Mouse (Mus musculus): ENCODE results near the gene Hap1.
"Not testable (repeated sequence)": the region's sequence is repeated elsewhere in the genome, so short reads cannot be mapped to it uniquely, and the experiment has no call there.

Hap1 gene

DNA sequence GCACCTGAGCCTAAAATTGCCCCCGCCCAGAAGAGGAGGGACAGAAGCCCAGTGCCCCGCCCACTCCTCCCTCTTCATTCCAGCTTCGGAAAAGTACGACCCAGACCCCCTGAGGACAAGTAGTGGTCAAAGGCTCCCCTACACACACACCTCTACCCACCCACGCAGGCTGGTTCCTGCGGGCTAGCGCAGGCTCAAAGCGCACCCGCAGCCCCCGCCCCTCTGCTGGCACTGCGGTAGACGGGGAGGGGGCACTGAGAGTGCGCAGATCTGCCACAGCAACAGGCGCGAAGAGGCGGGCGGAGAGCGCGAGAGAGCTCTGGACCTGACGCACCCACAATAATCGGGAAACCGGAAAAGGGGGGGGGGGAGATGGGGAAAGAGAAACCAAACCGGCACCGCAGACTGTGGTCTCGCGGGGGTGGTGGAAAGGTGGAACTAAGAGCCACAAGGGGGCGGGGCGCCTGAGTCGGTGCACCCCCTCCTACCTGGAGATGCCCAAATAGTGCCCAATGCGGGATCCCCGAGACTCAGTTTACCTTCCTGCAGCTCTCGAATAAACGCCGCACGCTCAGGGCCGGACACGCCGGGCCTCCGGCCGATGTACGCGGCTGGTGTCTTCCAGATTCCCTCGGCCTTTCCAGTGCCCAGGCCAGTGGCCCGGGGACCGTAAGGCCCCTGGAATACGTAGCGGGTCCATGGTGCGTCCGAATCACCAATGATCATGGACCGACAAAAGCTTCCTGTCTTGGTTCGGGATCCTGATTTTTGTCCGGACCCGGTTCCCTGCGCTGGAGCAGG lies 577 bp downstream of the Hap1 start:
- no peak for DNase-seq (ENCODE audit: low read depth, low spot score)

DNA sequence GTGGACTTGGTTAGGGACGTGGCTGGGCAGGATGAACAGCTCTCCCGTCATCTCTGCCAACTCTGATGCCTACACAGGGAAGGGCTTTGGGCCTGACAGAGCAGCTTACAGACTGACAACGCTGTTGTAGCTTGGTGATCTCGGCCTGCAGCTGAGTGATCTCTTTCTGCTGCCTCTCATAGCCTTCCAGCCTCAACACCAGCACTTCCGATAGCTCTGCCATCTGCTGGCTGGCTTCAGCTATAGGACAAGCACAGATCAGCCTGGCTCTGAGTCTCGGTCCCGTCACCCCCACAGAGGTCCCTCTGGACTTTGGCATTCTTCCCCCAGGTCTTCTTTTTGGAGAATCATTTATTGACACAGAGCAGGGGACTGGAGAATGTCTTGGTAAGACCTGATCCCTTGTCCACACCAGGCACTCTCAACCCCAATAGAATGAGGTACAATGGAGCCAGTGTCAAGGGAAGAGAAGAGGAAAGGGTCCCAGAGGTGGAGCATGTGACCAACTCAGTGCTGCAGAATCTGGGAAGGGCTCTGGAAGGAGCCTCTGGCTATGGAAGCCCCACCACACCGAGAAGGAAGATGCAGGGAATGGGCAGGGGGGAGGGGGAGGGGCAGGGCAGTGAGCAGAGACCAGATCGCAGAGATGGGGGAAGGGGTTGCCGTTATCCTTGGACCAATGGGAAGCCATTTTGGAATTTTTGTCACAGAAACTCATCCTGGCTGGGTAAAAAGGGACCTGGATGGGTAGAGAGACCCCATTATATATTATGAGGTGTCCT lies 3.7 kb downstream of the Hap1 start:
- DNase-seq (ENCODE audit: low read depth, low spot score) = no peak

DNA sequence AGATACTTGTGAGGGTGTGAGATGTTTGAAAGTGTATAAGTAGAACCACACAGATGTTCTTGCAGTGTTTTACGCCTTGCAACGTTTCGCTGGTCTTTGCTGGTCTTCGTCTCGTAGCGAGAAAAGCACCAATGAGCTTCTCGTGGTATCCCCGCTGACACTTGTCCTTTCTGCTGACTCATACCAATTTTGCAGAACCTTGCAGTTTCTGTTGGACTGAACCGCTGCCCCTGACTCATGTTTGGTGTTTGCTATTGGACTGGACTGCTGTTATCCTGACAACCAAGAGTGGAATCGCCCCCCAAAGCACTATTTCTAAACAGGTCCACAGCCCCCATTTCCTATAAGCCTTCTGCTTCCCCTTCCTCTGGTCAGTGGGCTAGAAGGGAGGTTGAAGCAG lies 11.7 kb downstream of the Hap1 start:
- DNase-seq (ENCODE audit: low read depth, low spot score) = no peak

DNA sequence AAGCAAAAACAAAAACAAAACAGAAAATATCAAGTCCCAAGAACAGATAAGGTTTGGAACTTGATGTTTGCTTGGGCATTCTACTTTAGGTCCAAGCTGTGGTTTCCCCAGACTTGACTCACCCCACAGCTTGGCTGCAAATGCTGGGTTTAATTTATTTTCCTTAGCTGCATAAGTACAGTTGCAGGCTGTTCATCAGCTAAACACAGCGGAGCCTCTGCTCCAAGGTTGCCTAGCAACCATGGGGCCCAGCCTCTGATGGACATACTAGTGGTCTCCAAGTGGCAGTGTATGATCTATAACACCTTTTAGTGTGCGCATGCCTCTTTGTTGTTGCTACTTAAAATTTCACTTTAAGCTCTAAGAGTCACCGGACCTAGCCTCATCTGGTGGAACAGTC lies 20.2 kb downstream of the Hap1 start:
- no peak for DNase-seq (ENCODE audit: low read depth, low spot score)

DNA sequence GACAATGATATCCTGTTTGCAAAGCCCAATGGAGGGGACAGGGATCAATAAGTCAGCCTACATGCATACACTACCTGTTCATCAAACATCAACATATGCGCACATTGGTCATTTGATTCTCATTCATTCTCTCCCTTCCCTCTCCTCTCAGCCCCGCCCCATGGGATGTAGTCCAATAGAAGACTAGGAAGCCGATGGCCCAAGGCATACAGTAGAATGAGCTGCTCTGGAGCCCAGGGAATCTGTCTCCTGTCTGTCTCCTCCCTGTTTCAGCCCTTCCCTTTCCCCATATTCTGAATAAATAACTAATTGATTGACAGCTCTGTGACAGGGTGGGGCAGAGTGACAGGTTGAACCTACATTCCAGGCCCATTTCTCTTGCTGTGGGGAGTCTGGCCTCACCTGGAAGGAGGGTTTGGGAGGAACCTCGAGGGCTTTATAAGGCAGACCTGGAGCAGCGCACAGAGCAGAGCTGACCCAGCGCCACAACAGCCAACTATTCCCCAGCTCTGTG lies 21.9 kb downstream of the Hap1 start, which contains the start of gene Gast:
Gene Gast, plus strand, starts transcription at position 464 of the 514 bp plus-strand sequence.
- no peak for DNase-seq (ENCODE audit: low read depth, low spot score)

DNA sequence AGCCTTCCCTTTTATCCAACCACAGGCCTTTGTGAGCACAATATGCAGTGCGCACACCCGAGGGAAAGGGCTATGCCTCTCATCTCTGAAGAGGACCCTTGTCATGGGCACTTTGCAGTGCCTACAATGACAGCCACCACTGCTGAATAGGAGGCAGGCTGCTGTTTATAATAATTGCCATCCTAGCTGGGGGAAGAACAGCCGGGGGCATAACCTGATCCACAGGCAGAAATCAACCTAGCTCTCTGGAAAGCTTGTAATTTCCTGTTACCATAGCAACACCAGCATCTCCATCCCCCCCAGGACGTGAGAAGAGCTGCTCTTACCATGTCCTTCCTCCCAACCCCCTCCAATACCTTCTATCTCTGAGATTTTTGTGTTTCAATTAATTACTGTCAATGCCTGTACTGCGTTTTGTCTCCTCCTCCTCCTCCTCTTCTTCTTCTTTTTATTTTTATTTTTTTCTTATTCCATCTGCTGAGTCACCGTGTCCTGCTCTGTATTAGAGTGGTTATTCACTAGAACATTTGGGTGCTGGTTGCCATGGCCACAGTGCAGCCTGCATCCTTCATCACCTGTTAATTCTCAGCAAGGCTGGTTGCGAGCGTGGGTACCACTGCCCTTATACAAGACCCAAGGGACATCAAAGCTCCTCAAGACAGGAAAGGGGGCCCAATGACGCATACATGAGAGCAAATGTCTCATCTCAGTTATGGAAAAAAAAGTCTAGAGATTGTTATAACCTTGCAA lies 23.0 kb downstream of the Hap1 start:
- DNase-seq (ENCODE audit: low read depth, low spot score) = no peak

DNA sequence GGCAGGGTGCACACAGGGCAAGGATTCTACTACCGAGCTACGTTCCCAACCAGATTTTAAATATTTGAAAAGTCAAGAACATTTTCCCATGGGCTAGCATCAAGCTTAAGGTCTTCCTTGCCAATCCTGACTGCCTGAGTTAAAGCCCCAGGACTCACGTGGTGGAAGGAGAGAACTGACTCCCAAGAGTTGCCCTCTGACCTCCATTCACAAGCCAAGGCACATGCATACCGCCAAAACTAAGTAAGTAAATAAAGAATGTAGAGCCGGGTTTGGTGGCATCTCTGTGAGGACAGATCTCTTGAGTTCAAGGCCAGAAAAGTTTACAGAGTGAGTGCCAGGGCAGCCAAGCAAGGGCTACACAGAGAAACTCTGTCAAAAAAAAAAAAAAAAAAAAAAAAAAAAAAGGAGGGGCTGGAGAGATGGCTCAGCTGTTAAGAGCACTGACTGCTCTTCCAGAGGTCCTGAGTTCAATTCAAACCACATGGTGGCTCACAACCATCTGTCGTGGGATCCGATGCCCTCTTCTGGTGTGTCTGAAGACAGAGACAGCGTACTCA lies 25.0 kb downstream of the Hap1 start:
- not testable (repeated sequence) for DNase-seq (ENCODE audit: low read depth, low spot score)

DNA sequence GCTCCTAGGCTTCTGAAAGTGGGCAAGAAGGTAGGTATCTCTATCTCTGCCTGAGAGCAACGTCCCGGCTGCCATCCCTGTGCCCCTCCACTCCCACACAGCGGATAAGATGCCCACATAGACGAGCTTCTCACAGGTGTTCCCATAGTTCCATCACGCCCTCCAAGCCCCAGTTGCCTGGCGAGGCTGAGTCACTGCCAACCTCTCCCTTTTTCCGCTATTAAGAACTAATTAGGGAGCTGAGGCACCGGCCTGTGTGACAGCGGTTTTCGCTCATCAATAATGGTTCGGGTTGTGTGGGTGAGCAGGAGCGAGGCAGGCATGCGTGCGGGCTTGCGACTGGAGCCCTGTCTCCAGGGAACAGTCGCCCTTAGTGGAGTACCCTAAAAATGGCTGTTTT lies 25.7 kb downstream of the Hap1 start:
- DNase-seq (ENCODE audit: low read depth, low spot score) = no peak

DNA sequence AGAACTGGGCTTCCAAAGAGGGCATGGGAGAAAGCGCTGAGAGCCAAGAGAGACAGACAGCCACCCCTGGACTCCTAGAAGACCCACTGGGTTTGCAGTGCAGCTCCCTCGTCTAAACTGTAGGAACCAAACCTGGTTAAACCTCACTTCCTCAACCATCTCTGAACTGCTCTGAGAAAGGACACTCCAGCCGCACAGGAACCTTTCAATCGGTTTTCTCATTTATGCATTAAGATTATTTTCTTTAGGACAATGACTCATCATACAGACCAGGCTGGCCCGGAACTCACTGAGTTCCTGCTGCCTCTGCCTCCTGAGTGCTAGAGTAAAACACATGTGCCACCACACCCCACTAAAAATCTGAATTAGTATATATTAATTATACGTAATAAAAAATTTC lies 28.2 kb downstream of the Hap1 start:
- no peak for DNase-seq (ENCODE audit: low read depth, low spot score)

DNA sequence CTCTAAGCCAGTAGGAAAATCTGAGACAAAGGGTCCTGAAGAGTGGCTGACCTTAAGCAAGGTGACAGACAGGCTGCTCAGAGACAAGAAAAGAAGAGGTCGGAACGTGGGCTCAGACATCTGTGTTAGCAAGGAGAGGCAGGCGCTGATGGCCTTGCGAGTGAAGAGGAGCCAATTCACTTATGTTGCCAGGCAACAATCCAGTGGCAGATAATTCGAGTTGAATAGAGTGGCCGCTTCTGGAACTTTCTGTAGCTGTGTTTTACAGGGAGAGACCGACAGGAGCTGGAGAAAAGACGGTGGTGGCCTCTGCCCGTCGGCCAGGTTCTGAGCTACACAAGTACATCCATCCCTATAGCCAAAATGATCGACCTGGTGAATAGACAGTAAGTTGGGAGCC lies 28.6 kb downstream of the Hap1 start:
- no peak for DNase-seq (ENCODE audit: low read depth, low spot score)

DNA sequence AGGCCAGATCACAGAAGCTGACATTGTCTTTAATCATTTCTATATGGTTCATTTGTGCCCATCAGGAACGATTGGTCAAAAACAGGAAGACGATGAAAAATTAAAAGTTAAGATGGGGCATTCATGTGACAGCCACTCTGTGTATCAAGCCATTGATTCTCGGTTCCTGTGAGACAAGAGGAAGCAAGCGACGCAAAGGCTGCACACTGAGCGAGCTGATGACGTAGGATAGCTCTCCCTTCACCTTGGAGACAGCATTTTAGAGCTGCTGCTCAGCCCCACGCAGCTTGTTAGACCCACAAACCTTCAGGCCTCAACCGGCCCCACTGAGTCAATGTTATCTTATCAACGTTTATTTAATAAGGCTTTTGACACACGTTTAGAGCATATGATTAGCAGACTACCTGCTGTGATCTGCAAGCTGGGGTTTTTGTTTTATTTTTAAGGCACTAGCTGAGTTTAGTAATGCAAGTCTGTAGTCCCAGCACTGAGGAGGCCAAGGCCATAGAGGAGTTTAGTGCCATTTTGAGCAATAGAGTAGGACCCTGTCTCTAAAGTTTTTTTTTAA lies 30.8 kb downstream of the Hap1 start:
- no peak for DNase-seq (ENCODE audit: low read depth, low spot score)

DNA sequence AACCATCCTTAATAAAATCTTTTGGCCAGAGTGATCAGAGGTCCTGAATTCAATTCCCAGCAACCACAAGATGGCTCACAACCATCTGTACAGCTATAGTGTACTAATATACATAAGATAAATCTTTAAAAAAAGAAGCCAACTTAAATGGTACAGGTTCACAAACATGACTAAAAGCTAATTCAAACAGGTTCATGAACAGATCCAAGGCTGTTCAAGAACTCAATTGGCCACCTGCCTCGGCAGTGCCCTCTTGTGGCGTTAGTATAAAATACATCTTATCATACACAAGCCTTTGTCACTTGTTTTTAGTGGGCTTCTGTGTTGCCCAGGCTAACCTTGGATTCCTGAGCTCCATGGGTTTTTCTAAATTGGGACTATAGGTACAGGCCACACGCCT lies 32.4 kb downstream of the Hap1 start:
- peak; percentile 63 for DNase-seq (ENCODE audit: low read depth, low spot score)

DNA sequence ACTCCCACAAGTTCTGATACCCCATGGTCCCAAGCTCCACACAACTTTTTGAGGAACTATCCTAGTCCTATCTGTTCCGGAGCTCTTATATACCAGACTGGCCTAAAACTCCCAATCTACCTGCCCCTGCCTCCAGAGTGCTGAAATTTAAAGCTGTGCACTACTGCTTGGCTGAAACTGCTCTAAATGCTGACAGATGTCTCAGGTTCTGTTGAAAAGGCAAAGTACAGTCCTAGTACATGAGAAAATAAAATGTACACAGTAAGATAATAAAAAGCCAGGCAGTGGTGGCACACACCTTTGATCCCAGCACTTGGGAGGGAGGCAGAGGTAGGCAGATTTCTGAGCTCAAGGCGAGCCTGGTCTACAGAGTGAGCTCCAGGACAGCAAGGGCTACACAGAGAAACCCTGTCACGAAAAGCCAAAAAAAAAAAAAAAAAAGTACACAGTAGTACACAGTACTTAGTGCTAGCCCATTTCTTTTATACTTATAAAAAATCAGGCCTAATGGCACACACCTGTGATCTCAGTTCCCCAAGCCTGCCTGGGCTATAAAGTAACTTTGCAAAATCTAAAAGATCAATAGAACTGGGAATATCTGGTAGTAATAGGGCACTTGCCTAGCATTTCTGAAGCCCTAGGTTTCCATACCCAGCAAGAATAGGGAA lies 33.2 kb downstream of the Hap1 start:
- no peak for DNase-seq (ENCODE audit: low read depth, low spot score)

DNA sequence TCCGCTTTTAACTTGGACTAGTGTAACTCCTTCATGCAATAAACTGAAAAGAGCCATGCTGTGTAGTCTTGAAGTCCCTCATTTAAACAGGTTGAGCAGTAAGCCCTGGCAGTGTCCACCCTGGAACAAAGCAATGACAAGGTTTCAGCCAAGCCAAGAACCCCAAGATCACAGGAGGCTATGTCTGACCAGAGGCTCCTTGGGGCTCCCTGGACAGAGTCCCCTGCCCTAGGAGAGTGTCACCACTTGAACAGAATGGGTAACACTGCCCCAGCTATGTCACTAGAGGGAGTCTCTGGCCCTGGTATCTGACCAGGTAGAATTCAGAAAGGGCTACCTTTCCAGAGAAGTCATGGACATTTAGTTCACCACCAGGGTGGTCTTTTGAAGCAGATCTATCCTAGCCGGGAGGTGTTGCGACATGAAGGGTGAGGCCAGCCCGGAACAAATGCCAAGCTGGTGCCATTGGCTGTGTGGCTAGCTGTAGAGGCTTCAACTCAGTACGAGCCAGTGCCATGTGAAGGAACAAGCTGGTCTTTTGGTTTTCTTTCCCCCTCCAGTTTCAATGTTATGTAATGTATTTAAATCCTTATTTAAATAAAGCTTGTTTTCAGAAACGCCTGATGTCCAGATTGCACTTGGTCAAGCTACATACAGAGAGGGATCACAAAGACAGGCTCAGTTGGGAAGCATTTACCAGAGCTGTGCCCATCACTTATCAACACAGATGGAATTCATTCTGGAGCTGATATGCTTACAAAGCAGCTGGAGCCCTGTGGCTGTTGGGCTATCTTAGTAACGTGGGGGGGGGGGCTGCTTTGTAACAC lies 34.2 kb downstream of the Hap1 start:
- not testable (repeated sequence) for DNase-seq (ENCODE audit: low read depth, low spot score)

DNA sequence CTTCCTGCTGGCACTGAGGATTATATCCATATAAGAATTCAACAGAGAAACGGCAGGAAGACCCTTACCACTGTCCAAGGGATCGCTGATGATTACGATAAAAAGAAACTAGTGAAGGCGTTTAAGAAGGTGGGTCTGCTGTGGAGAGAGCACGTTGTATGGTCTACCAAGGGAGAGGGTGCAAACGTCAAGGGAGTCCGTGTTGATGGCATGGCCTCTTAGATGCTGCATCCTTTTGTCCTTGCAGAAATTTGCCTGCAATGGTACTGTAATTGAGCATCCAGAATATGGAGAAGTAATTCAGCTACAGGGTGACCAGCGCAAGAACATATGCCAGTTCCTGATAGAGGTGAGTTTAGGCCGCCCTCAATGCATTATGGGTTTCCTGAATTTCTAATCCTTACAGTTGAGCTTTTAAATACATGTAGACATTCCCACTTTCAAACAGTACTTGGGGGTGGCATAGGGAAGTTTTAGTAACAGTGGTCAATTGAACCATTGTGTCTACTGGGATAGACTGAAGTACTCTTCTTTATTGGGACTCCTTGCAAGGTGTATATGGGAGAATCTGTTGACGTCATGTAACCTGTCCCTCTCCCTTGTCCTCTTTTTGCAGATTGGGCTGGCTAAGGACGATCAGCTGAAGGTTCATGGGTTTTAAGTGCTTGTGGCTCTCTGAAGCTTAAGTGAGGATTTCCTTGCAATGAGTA lies 35.1 kb downstream of the Hap1 start:
- DNase-seq (ENCODE audit: low read depth, low spot score) = not testable (repeated sequence)

DNA sequence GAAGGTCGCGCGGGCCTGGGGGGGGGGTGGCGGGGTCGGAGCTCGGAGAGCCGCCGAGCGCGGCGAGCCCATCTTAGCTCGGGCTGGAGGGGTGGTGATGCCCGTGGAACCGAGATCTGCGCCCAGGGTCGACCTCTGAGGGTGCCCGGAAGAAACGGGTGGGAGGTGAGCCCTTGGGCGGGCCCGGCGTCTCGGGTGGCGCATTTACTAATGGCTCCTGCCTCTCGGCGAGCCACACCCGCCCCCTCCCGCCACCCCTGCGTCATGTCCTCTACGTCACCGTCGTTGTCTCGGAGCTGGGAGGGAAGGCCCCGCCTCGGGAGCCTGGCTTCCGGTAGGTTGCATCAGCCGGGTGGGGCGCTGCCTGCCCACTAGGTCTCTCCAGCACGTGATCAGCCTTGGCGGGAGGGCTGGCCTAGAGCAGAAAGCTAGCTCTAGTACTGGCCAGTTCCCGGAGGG lies 35.7 kb downstream of the Hap1 start:
- peak; percentile 95 for DNase-seq (ENCODE audit: low read depth, low spot score)

DNA sequence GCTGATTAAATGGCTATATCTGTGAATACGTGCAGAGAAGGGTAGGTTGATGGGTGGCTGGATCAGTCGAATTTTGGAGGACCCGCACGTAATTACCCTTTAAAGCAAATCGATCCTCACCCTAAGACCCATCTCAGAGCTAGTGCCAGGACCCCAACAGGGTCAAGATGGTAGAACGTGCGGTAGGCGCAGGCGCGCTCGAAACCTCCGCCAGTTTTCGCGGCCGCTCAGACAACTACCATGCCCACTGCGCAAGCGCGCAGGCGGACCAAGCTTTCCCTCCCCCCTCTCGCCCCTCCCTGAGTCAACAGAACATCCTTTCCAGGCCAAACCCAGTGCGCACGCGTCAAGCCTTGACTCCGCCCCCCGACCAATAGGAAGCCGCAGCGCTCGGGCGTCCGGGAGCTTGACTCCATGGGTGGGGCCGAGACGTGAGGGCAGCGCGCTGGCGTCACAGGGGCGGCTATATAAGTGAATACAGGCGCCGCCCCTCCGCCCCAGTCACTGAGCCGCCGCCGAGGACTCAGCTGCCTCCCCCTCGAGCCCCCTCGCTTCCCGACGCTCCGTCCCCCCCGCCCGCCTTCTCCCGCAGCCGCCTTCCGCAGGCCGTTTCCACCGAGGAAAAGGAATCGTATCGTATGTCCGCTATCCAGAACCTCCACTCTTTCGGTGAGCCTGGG lies 36.3 kb downstream of the Hap1 start, which contains the start of gene Eif1:
Gene Eif1, plus strand, starts transcription at position 394 of the 680 bp plus-strand sequence.
- peak; percentile 100 for DNase-seq (ENCODE audit: low read depth, low spot score)

Measured in embryo, embryonic 11.5 days (tissue).